Comparison of ENCODE assay signal across 7 mouse cellular contexts in the genomic region with DNA sequence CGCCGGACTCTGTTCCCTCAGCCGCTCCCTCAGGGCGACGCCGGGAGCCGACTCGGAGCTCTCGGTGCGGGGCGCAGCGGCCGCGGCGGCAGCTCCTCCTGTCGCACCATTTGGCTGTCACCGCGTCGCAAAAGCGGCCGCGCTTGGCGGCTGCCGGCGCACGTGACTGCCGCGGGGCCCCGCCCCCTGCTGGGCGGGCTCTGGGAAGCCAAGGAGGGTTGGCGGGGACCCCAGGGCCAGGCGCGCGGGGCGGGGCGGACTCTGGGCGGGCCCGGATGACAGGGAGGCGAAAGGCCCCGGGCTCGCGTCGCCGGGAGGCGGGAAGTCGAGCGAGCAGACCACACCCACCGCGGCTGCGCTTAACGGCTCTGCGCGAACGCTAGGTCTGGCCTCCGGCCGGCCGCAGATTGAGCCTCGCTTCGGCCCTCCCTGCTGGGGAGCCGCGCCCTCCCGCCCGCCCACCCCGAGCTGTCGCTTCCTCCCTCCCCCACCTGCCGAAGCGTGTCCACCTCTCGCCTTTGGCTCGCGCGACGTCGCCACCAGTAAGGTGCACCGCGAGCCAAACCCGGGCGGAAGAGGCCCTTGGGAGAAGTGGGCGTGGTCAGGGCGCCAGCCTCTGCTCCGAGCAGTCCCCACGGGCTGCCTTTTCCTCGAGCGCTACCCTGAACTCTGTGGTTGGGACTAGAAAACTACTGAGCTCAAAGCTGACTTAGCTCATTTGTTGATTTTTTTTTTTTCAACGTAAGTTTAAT. TPM values are rescaled to one million over a fixed set of nuclear protein-coding genes. Genes with fewer than 3 reads are reported as not detected.
DNase-seq lines count a peak whose midpoint lies in the region; ATAC-seq lines count a peak whose summit lies in the region.

Pkn2 (minus strand) TSS at position 133 of the 752 bp plus-strand sequence.

- intact Hi-C loops in left cerebral cortex, postnatal 36 days (cut with DNase I), result loop anchor here (2.0 to 5.0 kb wide), 2 partner anchors 117 to 1320 kb away; partner anchors contain the start of gene Gtf2b

- H3K4me2 ChIP-seq in intestine, embryonic 16.5 days (ENCODE audit: low read depth, low read length), result peak within 1 kb of the TSS; percentile 69
- H3K4me2 ChIP-seq in midbrain, embryonic 11.5 days, result peak within 1 kb of the TSS; percentile 51

- H3K9me3 ChIP-seq in intestine, embryonic 16.5 days (ENCODE audit: control insufficient read depth, low read length), result no peaks in the 10 kb centered on the region
- H3K9me3 ChIP-seq in midbrain, embryonic 11.5 days (ENCODE audit: control insufficient read depth, low read length), result no peaks in the 10 kb centered on the region

- no peaks in the 10 kb centered on the region for H3K36me3 ChIP-seq in intestine, embryonic 16.5 days (ENCODE audit: control insufficient read depth, insufficient read depth, low read length)
- H3K36me3 ChIP-seq in midbrain, embryonic 11.5 days (ENCODE audit: control insufficient read depth, insufficient read depth, low read length), result no peaks in the 10 kb centered on the region

- DNase-seq in adrenal gland, adult 8-10 months, result peak; percentile 98
- peak; percentile 98 for DNase-seq in embryo, embryonic 9.5 days (ENCODE audit: extremely low spot score)
- peak; percentile 99 to 100 for DNase-seq in gastrocnemius, postnatal 4 days (ENCODE audit: low spot score in 2 of 2)
- DNase-seq in left cerebral cortex, postnatal 36 days (ENCODE audit: low spot score in 2 of 2), result peak; percentile 98 to 99
- peak; percentile 100 for DNase-seq in midbrain, embryonic 11.5 days (ENCODE audit: low spot score, missing footprints)
- peak; percentile 98 for DNase-seq in skeletal muscle tissue, adult 2 months (ENCODE audit: low read depth, low spot score)

- H3K9ac ChIP-seq in intestine, embryonic 16.5 days (ENCODE audit: low read depth, low read length), result peak within 1 kb of the TSS; percentile 98
- peak within 1 kb of the TSS; percentile 96 for H3K9ac ChIP-seq in midbrain, embryonic 11.5 days (ENCODE audit: low read length)

- H3K27me3 ChIP-seq in intestine, embryonic 16.5 days (replicated peaks; ENCODE audit: control insufficient read depth, insufficient read depth, low read length), result no peaks in the 10 kb centered on the region
- H3K27me3 ChIP-seq in midbrain, embryonic 11.5 days (ENCODE audit: control insufficient read depth, insufficient read depth, low read length), result no peaks in the 10 kb centered on the region

- no peaks in the 10 kb centered on the region for H3K4me1 ChIP-seq in intestine, embryonic 16.5 days (ENCODE audit: control insufficient read depth, insufficient read depth, low read length)
- H3K4me1 ChIP-seq in midbrain, embryonic 11.5 days (ENCODE audit: control insufficient read depth, insufficient read depth, low read length), result peaks cover 5% of the 10 kb centered on the region; the same call in 1 of the 2 replicates

- peak within 1 kb of the TSS; percentile 99 for H3K27ac ChIP-seq in intestine, embryonic 16.5 days (ENCODE audit: low read length)
- H3K27ac ChIP-seq in midbrain, embryonic 11.5 days (ENCODE audit: low read depth, low read length), result peak within 1 kb of the TSS; percentile 92

- WGBS in intestine, embryonic 16.5 days, result under 1% methylated on average over 65 of the region's 84 CpGs
- WGBS in midbrain, embryonic 11.5 days, result under 1% methylated on average over 74 of the region's 84 CpGs

- peak within 1 kb of the TSS; percentile 100 for H3K4me3 ChIP-seq in intestine, embryonic 16.5 days (ENCODE audit: low read length)
- peak within 1 kb of the TSS; percentile 98 for H3K4me3 ChIP-seq in midbrain, embryonic 11.5 days (ENCODE audit: low read depth, low read length)

- ATAC-seq in intestine, embryonic 16.5 days, result peak; percentile 98
- ATAC-seq in midbrain, embryonic 11.5 days (ENCODE audit: low FRiP score), result peak; percentile 99

RNA-seq across cellular contexts. Expression of gene Pkn2, which starts in this region (rescaled TPM):
- total RNA-seq in adrenal gland, adult 8-10 months (2022), result 10 to 100 TPM; 64.7 to 80.2 (median 71.3) TPM
- 10 to 100 TPM; 43.0 to 46.7 TPM for total RNA-seq in gastrocnemius, postnatal 4 days (2021)
- polyA plus RNA-seq in intestine, embryonic 16.5 days (2015; fragmentation: Nextera tagmentation; extraction: Ambion mirVana), result 29.9 and 30.8 TPM in 2 replicates
- 10 to 100 TPM; 31.9 to 35.3 TPM for total RNA-seq in left cerebral cortex, postnatal 36 days (2021)
- 43.0 and 45.9 TPM in 2 replicates for polyA plus RNA-seq in midbrain, embryonic 11.5 days (2014; fragmentation: Nextera tagmentation; extraction: Ambion mirVana)

Comparison
In these comparisons a context has a peak if more than half of its experiments do, and no peak if none do; other contexts are left out.
1. Peak in every context shown above with its lines: DNase-seq, ATAC-seq, H3K4me3 ChIP-seq and H3K27ac ChIP-seq.